Mouse (Mus musculus) embryonic facial prominence, embryonic 12.5 days (tissue): Measurements from ENCODE around the gene Gprin1. TPM values are rescaled to one million over a fixed set of nuclear protein-coding genes. Genes with fewer than 3 reads are reported as not detected.

Experiments used
- ATAC-seq: fragments of 200-750 bp; cut with Nextera tagmentation; 2 replicates; pipeline ENCODE4 v1.8.0; 2017; ENCODE audit not compliant: insufficient number of reproducible peaks, insufficient read depth, low FRiP score, low TSS enrichment
- H3K27ac ChIP-seq: fragments of 300-500 bp; sonication (generic); 2 replicates; pipeline ENCODE4 v1.5.1; 2016; ENCODE audit warnings: mild to moderate bottlenecking
- H3K27me3 ChIP-seq: fragments of 300-500 bp; sonication (generic); 2 replicates; pipeline ENCODE4 v1.6.1; 2016; ENCODE audit warnings: mild to moderate bottlenecking, moderate library complexity
- H3K36me3 ChIP-seq: fragments of 300-500 bp; sonication (generic); 2 replicates; pipeline ENCODE4 v1.6.1; 2016; ENCODE audit warnings: mild to moderate bottlenecking
- H3K4me1 ChIP-seq: fragments of 300-500 bp; sonication (generic); 2 replicates; pipeline ENCODE4 v1.6.1; 2016
- H3K4me2 ChIP-seq: fragments of 300-500 bp; sonication (generic); replicated peaks from 2 replicates; pipeline ENCODE4 v1.6.1; 2016; ENCODE audit warnings: mild to moderate bottlenecking, moderate library complexity
- H3K4me3 ChIP-seq: fragments of 300-500 bp; sonication (generic); 2 replicates; pipeline ENCODE4 v1.5.1; 2016; ENCODE audit warnings: mild to moderate bottlenecking
- H3K9ac ChIP-seq: fragments of 300-500 bp; sonication (generic); 2 replicates; pipeline ENCODE4 v1.6.1; 2016; ENCODE audit warnings: mild to moderate bottlenecking, moderate library complexity
- H3K9me3 ChIP-seq: fragments of 300-500 bp; sonication (generic); 2 replicates; pipeline ENCODE4 v1.6.1; 2016; ENCODE audit warnings: mild to moderate bottlenecking, moderate library complexity
- WGBS: fragments of 180-500 bp; shearing (Covaris S2); methylation state at CpG from one replicate; pipeline ENCODE4 v1.1.7; 2016; 5-methylcytosine and 5-hydroxymethylcytosine counted together
- polyA plus RNA-seq: library from polyadenylated mRNA; unstranded; fragments of >200 nt; fragmentation: Nextera tagmentation; extraction: Ambion mirVana; gene quantifications from 2 replicates; pipeline ENCODE4 v1.2.1, GENCODE M21; 2016

Gprin1 gene
- polyA plus RNA-seq, 1 experiment from 2014 or later, result 2.1 TPM

DNA sequence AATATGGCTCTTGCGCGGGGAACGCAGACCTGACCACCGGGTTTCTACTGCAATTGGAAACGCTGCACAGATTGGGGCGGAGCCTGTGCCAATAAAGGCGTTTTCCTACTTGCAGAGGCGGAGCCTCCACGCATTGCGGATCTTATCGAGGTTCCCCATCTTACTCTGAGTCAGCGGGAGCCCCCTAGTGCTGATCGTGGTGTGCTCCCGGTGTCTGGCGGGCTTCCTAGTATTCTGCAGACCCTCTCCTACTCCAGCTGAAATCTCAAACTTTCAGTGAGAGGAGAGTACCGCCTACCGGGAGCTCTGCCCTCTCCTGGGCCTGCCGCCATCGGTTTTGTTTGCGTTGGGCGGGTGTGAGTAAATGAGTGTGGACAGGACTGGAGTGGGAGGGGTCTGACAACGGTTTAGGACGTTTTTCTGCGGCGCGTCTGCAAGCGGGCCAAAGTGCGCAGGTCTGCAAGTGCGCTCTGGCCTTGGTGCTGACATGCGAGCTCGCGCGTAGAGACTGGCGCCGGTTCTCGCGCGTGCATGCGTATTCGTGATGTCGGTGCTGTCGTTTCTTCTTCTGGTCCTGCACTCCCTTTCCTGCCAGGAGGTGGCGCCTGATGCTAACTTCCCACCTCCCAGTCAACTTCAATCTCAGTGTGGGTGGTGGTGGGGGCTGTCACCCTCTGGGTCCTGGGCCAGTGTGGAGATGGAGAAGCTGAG, 8.5 kb upstream of the Gprin1 start:
- peaks cover 21% of the 10 kb centered on the region; the same call in 1 of the 2 replicates for H3K4me1 ChIP-seq
- H3K9ac ChIP-seq, result no peak overlapping the region
- H3K4me2 ChIP-seq, result peak overlapping the region; percentile 64
- peak overlapping the region; percentile 46; the same call in 1 of the 2 replicates for H3K27ac ChIP-seq
- H3K4me3 ChIP-seq, result peak overlapping the region; percentile 35
- no peaks in the 10 kb centered on the region for H3K9me3 ChIP-seq
- no peaks in the 10 kb centered on the region for H3K36me3 ChIP-seq
- peak; percentile 77 for ATAC-seq
- under 1% methylated on average over 43 of the region's 43 CpGs for WGBS
- peaks cover 53% of the 10 kb centered on the region for H3K27me3 ChIP-seq

GRCm38 (mm10) chr13:54757093-54757830, 7.6 kb upstream of the Gprin1 start:
- 48% methylated on average over 10 of the region's 10 CpGs for WGBS
- H3K27ac ChIP-seq, result 0 out of 2 replicates have a peak overlapping the region, but pooled peaks have one; percentile 46
- H3K4me1 ChIP-seq, result peaks cover 21% of the 10 kb centered on the region; the same call in 1 of the 2 replicates
- peaks cover 50% of the 10 kb centered on the region for H3K27me3 ChIP-seq
- peak overlapping the region; percentile 35 for H3K4me3 ChIP-seq
- no peaks in the 10 kb centered on the region for H3K36me3 ChIP-seq
- no peaks in the 10 kb centered on the region for H3K9me3 ChIP-seq
- no peak for ATAC-seq
- H3K9ac ChIP-seq, result no peak overlapping the region
- peak overlapping the region; percentile 64 for H3K4me2 ChIP-seq

- Histone ChIP-seq H3K4me3 (no peak overlapping the region), H3K9ac (no peak overlapping the region), H3K27ac (no peak overlapping the region), H3K4me2 (no peak overlapping the region), H3K36me3 (no peaks in the 10 kb centered on the region), H3K4me1 (peaks cover 21% of the 10 kb centered on the region; the same call in 1 of the 2 replicates), H3K9me3 (no peaks in the 10 kb centered on the region), H3K27me3 (peaks cover 51% of the 10 kb centered on the region)
- WGBS, result 88% methylated on average over 8 of the region's 8 CpGs
- no peak for ATAC-seq
Observed at GRCm38 (mm10) chr13:54756156-54756712, 6.6 kb upstream of the Gprin1 start.

GRCm38 (mm10) chr13:54755201-54755830, 5.6 kb upstream of the Gprin1 start:
- no peak overlapping the region for H3K9ac ChIP-seq
- H3K4me1 ChIP-seq, result peaks cover 20% of the 10 kb centered on the region; the same call in 1 of the 2 replicates
- no peak overlapping the region for H3K27ac ChIP-seq
- no peak for ATAC-seq
- H3K4me3 ChIP-seq, result no peak overlapping the region
- H3K9me3 ChIP-seq, result no peaks in the 10 kb centered on the region
- peaks cover 54% of the 10 kb centered on the region for H3K27me3 ChIP-seq
- WGBS, result 19% methylated on average over 9 of the region's 9 CpGs
- no peaks in the 10 kb centered on the region for H3K36me3 ChIP-seq
- H3K4me2 ChIP-seq, result no peak overlapping the region

GRCm38 (mm10) chr13:54754169-54755080, 4.8 kb upstream of the Gprin1 start:
- peaks cover 17% of the 10 kb centered on the region for H3K4me1 ChIP-seq
- peaks cover 54% of the 10 kb centered on the region for H3K27me3 ChIP-seq
- no peaks in the 10 kb centered on the region for H3K9me3 ChIP-seq
- H3K9ac ChIP-seq, result no peak overlapping the region
- H3K36me3 ChIP-seq, result no peaks in the 10 kb centered on the region
- ATAC-seq, result no peak
- no peak overlapping the region for H3K4me2 ChIP-seq
- no peak overlapping the region for H3K27ac ChIP-seq
- WGBS, result 45% methylated on average over 12 of the region's 12 CpGs
- H3K4me3 ChIP-seq, result no peak overlapping the region

DNA sequence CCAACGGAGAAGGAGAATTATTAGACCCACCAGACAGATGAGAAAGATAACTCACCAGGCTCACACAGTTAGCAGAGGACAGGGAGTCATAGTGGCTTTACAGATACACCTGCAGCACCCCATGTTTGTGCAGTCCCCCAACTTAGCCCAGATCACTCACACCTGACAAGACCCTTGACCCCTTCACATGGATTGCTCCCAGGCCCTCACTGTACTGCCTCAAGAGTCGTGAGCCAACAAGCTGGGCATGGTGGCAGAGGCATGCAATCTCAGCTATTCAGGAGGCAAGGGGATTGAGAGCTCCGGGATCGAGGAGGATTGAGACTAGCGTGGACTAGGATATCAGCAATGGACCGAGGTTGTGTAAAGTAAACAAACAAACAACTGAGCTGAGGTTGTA, 4.1 kb upstream of the Gprin1 start:
- Histone ChIP-seq H3K27ac (no peak overlapping the region), H3K4me2 (no peak overlapping the region), H3K4me1 (peaks cover 14% of the 10 kb centered on the region), H3K9ac (no peak overlapping the region), H3K4me3 (no peak overlapping the region), H3K27me3 (peaks cover 54% of the 10 kb centered on the region), H3K9me3 (no peaks in the 10 kb centered on the region), H3K36me3 (no peaks in the 10 kb centered on the region)
- WGBS, result 66% methylated on average over 6 of the region's 6 CpGs
- no peak for ATAC-seq

DNA sequence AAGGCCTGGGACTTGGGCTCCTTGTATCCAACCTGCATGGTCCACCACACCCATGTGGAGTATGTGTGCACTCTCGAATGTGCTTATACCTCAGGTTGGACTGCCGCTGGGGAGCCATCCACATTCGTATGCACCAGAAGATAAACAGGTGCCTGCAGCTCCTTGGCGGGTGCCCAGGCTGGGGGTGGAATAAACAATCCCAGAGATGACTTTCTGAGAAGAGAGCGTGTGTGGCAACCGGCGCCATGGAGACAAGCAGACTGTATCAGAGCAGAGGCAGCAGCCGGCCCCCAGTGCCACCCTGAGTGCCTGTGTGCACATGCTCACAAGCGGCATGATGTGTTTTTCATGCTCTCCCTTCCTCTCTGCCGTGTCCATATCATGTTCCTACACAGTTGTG, 3.0 kb upstream of the Gprin1 start:
- ATAC-seq, result no peak
- no peak overlapping the region for H3K27ac ChIP-seq
- no peaks in the 10 kb centered on the region for H3K9me3 ChIP-seq
- no peak overlapping the region for H3K4me3 ChIP-seq
- 69% methylated on average over 10 of the region's 10 CpGs for WGBS
- no peak overlapping the region for H3K9ac ChIP-seq
- peaks cover 62% of the 10 kb centered on the region for H3K27me3 ChIP-seq
- H3K4me1 ChIP-seq, result peaks cover 9% of the 10 kb centered on the region
- H3K4me2 ChIP-seq, result no peak overlapping the region
- H3K36me3 ChIP-seq, result no peaks in the 10 kb centered on the region

GRCm38 (mm10) chr13:54750699-54751098, 1.0 kb upstream of the Gprin1 start:
- no peak overlapping the region for H3K4me3 ChIP-seq
- H3K4me1 ChIP-seq, result peaks cover 5% of the 10 kb centered on the region; the same call in 1 of the 2 replicates
- no peak overlapping the region for H3K4me2 ChIP-seq
- no peaks in the 10 kb centered on the region for H3K36me3 ChIP-seq
- no peaks in the 10 kb centered on the region for H3K9me3 ChIP-seq
- peaks cover 65% of the 10 kb centered on the region for H3K27me3 ChIP-seq
- no peak overlapping the region for H3K9ac ChIP-seq
- WGBS, result 4% methylated on average over 8 of the region's 8 CpGs
- ATAC-seq, result no peak
- no peak overlapping the region for H3K27ac ChIP-seq

DNA sequence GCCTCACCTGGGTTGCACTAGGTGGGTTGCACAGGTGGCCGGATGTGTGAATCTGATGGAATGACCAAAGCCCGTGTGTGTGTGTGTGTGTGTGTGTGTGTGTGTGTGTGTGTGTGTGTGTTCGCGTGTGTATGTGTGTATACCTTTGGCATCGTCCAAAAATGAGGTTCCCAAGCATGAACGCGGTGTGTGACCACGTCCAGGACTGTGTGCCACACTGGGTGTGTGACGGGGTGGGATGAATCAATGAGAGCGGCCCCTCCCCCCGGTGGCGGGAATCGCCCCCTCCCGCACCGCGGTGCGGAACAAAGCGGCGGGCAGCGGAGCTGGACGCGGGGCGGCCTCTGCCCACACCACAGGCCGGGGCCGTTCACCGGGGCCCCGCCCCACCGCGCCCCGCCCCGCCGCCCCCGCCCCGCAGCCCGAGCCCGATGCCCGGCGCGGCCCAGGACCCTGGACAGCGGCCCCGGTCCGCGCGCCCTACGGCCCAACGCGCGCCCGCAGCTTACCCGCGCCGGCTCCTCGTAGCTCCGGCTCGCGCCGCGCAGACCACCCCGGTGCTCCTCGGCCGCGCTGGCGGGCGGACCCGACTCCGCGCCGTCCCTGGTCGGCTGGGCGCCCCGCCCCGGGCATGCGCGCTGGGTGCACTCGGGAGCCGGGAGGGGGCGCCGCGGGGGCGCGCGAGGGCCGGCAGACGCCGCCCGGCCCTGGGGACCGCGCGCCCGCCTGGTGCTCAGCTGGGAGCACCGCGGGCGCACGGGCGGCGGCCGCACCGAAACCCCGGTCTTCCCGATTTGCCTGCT, 412 bp downstream of the Gprin1 start:
- no peaks in the 10 kb centered on the region for H3K9me3 ChIP-seq
- peaks cover 59% of the 10 kb centered on the region for H3K27me3 ChIP-seq
- peak overlapping the region; percentile 54 for H3K9ac ChIP-seq
- H3K4me3 ChIP-seq, result peak overlapping the region; percentile 51
- ATAC-seq, result peak; percentile 75
- H3K4me1 ChIP-seq, result peaks cover 5% of the 10 kb centered on the region; the same call in 1 of the 2 replicates
- H3K36me3 ChIP-seq, result no peaks in the 10 kb centered on the region
- peak overlapping the region; percentile 46; the same call in 1 of the 2 replicates for H3K27ac ChIP-seq
- H3K4me2 ChIP-seq, result peak overlapping the region; percentile 94
- WGBS, result 2% methylated on average over 78 of the region's 100 CpGs

DNA sequence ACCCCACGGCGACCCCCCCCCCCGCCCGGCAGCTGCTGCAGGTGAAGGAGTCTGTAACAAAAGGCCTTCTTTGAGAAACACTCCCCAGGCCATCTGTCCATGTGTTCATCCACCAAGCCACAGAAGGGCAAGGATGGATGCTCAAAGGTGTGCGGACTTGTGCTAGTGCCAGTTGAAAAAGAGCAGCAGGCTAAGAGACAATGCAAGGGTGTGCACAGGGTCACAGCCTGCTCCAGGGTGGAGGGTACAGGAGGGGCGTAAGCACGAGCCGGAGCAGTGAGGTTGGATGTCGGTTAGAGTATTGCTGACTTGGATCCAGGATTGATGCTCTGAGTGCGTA, 983 bp downstream of the Gprin1 start:
- H3K4me1 ChIP-seq, result peaks cover 5% of the 10 kb centered on the region; the same call in 1 of the 2 replicates
- peak overlapping the region; percentile 94 for H3K4me2 ChIP-seq
- H3K4me3 ChIP-seq, result peak overlapping the region; percentile 51
- peaks cover 57% of the 10 kb centered on the region for H3K27me3 ChIP-seq
- H3K9me3 ChIP-seq, result no peaks in the 10 kb centered on the region
- peak; percentile 32; the same call in 1 of the 2 replicates for ATAC-seq
- H3K27ac ChIP-seq, result no peak overlapping the region
- no peak overlapping the region for H3K9ac ChIP-seq
- 45% methylated on average over 10 of the region's 10 CpGs for WGBS
- no peaks in the 10 kb centered on the region for H3K36me3 ChIP-seq
